Mouse (Mus musculus) thymus, adult 2 months (tissue): ENCODE measurements around the gene Itpr1. TPM values are rescaled to one million over a fixed set of nuclear protein-coding genes. Genes with fewer than 3 reads are reported as not detected.
A peak's percentile ranks its signal among the peaks of the same experiment; 100 is the strongest.

Source experiments
- DNase-seq: peaks from one replicate; pipeline ENCODE4 v3.0.0; 2021
- H3K27ac ChIP-seq: fragments of 200-500 bp; 2 replicates; pipeline ENCODE4 v1.5.1; 2012; ENCODE audit warnings: low read length, control low read depth; ENCODE audit not compliant: control insufficient read depth, insufficient read depth
- H3K27me3 ChIP-seq: fragments of 200-500 bp; 2 replicates; pipeline ENCODE4 v1.6.1; 2012; ENCODE audit warnings: mild to moderate bottlenecking, low read length, moderate library complexity, mixed read lengths; ENCODE audit not compliant: control insufficient read depth, insufficient read depth
- H3K36me3 ChIP-seq: fragments of 200-500 bp; 2 replicates; pipeline ENCODE4 v1.6.1; 2012; ENCODE audit warnings: mild to moderate bottlenecking, low read length, moderate library complexity; ENCODE audit not compliant: control insufficient read depth, insufficient read depth
- H3K4me1 ChIP-seq: fragments of 200-500 bp; replicated peaks from 2 replicates; pipeline ENCODE4 v1.6.1; 2012; ENCODE audit warnings: low read length; ENCODE audit not compliant: control insufficient read depth, insufficient read depth
- H3K4me3 ChIP-seq: fragments of 200-500 bp; 2 replicates; pipeline ENCODE4 v1.5.1; 2012; ENCODE audit warnings: mild to moderate bottlenecking, low read length, control low read depth, moderate library complexity; ENCODE audit not compliant: control insufficient read depth, insufficient read depth
- CTCF ChIP-seq: fragments of 200-500 bp; IDR thresholded peaks from 2 replicates; pipeline ENCODE4 v1.5.1; 2012; ENCODE audit warnings: mild to moderate bottlenecking, control low read depth, low read length, moderate library complexity, borderline replicate concordance; ENCODE audit not compliant: control insufficient read depth, poor library complexity, insufficient read depth; ENCODE audit errors: extremely low read depth
- POLR2A ChIP-seq: fragments of 200-500 bp; IDR thresholded peaks from 2 replicates; pipeline ENCODE4 v1.6.1; 2012; ENCODE audit warnings: mild to moderate bottlenecking, low read length, control low read depth, moderate library complexity; ENCODE audit not compliant: control insufficient read depth, poor library complexity, insufficient read depth; ENCODE audit errors: extremely low read depth
- WGBS: fragments of 180-500 bp; shearing (Covaris S2); methylation state at CpG from one replicate; pipeline ENCODE4 v1.1.7; 2018; 5-methylcytosine and 5-hydroxymethylcytosine counted together
- polyA plus RNA-seq: library from polyadenylated mRNA; depleted of rRNA; stranded (reverse); fragments of >200 nt; gene quantifications from 2 replicates; pipeline ENCODE4 v1.2.3, GENCODE M21; 2012

Gene Itpr1
- polyA plus RNA-seq, 1 experiment = 28.8 TPM

DNA sequence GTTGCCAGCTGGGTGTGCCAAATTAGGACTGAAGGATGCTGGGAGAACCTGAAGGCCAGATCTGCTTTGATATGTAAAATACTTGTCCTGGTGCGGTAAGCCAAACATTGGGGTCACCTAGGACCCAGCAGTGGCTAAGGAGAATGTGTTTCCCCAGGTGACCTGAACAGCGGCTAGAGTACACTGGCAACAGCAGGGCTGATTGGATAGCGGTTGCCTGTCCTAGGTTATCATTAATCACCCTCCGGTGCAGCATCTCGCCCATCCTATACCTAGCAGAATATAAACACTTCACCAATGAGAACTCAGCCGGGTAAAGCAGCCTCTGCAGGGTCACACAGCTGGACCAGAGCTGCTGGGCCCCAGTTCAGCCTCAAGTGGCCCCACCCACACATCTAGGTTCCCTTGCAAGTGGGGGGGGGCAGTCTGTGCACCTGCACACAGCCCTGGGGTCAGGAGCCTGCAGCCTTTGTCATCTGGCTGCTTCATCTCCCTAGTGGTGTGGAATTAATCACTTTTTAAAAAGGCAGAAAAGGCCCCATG lies 318.0 kb downstream of the Itpr1 start:
- Histone ChIP-seq H3K4me1 (peaks cover 48% of the 10 kb centered on the region), H3K27me3 (no peaks in the 10 kb centered on the region)

DNA sequence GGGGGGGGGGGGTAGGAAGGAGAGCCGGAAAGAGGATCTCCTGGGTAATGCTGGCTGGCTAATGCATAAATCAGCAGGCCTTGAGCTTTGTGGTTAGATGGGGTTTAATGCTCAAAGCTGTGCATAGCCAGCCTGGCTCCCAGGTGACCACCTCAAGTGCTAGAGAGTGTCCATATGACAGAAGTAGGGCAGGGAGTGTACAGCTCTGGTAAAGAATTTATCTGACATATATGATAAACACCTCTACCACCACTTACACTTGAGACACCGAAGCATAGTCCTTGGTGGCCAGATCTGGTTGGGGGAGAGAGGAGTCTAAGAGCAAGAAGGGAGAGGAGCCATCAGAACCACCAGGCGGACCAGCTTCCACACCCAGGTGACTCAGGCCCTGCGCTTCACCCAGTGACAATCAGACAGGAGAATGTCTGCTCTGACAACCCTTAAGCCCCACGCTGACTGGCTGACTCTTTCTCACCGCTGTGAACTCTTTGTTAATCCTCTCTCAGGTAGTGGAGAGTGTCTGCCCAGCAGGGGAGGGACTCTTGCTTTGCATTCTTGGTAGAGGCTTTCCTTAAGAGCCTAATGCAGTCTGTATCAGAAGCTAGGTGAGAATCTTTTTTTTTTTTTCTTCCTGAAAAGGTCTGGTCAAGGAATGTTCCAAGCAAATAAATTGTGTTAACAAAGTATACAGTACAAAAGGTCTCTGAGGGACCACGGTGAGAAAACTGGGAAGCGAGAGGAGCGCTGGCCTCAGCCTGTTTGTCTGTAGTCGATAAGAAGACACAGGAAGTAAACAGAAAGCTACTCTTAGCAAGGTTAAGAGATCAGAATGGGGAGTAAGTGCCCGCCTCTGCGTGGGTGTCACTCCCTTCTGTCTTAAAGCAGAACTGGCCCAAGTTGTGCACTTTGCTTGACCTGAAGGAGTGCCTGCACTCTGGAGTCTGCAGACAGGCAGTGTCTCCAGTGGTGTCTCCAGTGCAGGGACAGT lies 318.7 kb downstream of the Itpr1 start:
- Histone ChIP-seq H3K36me3 (no peaks in the 10 kb centered on the region), H3K27me3 (no peaks in the 10 kb centered on the region), H3K4me1 (peaks cover 49% of the 10 kb centered on the region), H3K4me3 (no peak overlapping the region), H3K27ac (no peak overlapping the region; the same call in 1 of the 2 replicates)
- DNase-seq = peak; percentile 40
- TF ChIP-seq POLR2A (no peak), CTCF (no peak)
- WGBS = 53% methylated on average over 12 of the region's 12 CpGs

More for the DNA sequence above, 318.0 kb downstream of the Itpr1 start:
- no peak overlapping the region for H3K4me3 ChIP-seq
- TF ChIP-seq CTCF = no peak
- TF ChIP-seq POLR2A = no peak
- no peaks in the 10 kb centered on the region for H3K36me3 ChIP-seq
- no peak overlapping the region for H3K27ac ChIP-seq
- WGBS = 79% methylated on average over 6 of the region's 6 CpGs
- no peak for DNase-seq

DNA sequence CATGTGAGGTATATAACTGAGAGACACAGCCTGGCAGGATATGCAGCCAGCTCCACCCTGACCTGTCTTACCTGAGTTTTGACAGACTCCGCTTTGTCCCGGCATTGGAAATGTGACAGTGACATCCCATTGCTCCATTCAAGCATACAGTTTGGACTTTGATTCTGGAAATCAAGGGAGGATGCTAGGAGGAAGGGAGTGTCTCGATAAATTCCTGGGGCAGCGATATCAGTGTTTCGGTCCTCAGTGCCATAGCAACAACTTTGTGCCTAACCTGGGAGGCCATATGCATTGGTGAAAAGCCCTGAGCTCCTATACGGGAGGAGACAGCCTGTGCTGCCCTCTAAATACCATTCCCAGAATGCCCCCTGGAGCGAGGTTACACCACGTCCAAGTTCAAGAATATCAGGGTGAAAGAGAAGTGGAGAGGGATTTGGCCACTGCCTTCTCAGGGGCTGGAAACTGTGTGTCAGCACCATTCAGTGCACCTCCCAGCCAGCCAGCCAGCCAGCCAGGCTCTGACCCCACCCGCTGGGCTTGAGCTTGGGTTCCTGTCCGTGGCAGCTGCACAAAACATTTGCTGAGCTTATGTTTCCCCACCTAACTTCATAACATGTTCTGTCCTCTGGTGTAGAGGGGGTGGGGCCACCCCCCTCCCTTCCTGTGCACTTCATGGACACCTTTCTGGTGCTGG lies 319.7 kb downstream of the Itpr1 start:
- Histone ChIP-seq H3K4me1 (peaks cover 56% of the 10 kb centered on the region), H3K4me3 (no peak overlapping the region), H3K27ac (no peak overlapping the region), H3K36me3 (no peaks in the 10 kb centered on the region), H3K27me3 (no peaks in the 10 kb centered on the region)
- no peak for TF ChIP-seq CTCF
- TF ChIP-seq POLR2A = no peak
- peak; percentile 58 for DNase-seq
- WGBS = 90% methylated on average over 10 of the region's 10 CpGs

DNA sequence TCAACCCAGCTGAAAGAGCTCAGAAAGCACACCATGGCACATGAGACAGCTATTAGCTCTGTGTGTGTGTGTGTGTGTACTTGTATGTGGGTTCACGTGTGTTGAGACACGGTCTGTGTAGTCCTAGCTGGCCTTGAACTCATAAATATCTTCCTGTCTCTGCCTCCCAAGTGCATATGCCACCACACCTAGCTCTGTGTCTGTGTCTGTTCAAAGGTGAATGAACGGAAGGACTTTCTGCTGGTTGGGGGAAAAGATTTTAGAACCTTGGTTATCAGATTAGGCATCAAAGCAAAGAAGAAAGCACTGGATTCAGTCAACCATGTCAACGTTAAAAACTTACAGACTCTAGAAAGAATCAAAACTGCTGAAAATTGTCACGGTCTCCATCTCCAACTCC lies 321.2 kb downstream of the Itpr1 start:
- Histone ChIP-seq H3K27ac (no peak overlapping the region), H3K36me3 (no peaks in the 10 kb centered on the region), H3K27me3 (no peaks in the 10 kb centered on the region), H3K4me3 (no peak overlapping the region), H3K4me1 (peaks cover 53% of the 10 kb centered on the region)
- TF ChIP-seq CTCF = no peak
- no peak for TF ChIP-seq POLR2A
- DNase-seq = no peak
- WGBS = 33% methylated on average over 5 of the region's 5 CpGs

DNA sequence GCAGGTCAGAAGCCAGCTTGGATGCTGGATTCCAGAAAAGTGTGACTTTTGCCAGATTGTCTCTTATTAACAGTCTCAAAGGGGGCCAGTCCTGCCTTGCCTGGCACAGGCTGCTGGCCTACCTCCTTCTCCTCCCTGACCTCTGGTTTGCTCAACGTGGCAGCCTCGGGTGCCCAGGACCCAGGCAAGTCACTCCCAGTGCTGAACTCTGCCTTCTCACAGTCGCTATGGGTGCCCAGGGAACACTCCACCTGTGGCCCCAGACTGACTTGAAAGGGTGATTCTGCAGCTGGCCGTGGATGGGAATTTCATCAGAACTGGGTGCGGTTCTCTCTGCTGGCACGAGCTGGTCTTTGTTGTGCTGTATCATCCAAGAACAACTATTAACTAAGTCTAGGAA lies 321.7 kb downstream of the Itpr1 start:
- H3K27ac ChIP-seq = no peak overlapping the region
- H3K27me3 ChIP-seq = no peaks in the 10 kb centered on the region
- 67% methylated on average over 6 of the region's 6 CpGs for WGBS
- TF ChIP-seq CTCF (no peak), POLR2A (no peak)
- no peak for DNase-seq
- no peaks in the 10 kb centered on the region for H3K36me3 ChIP-seq
- H3K4me3 ChIP-seq = no peak overlapping the region
- peaks cover 53% of the 10 kb centered on the region for H3K4me1 ChIP-seq

DNA sequence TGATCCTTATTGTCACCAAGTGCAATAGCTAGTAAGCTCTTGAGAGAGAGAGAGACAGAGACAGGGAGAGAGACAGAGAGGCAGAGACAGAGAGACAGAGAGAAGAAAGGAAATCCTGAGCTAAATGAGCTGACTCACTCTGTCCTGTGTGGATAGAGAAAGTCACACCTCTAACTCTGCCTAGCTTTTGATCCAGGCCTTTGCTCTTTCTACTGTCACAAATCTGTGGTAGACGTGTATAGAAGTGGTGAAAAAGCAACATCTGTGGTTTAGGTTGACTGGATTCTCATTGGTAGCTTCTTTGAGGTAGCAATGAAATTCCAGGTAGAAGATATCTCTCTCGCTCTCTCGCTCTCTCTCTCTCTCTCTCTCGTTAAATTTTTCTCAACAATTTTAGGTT lies 322.4 kb downstream of the Itpr1 start:
- Histone ChIP-seq H3K27me3 (no peaks in the 10 kb centered on the region), H3K4me3 (no peak overlapping the region), H3K36me3 (no peaks in the 10 kb centered on the region), H3K4me1 (peaks cover 53% of the 10 kb centered on the region), H3K27ac (no peak overlapping the region)
- DNase-seq = no peak
- WGBS = 32% methylated on average over 4 of the region's 4 CpGs
- TF ChIP-seq CTCF = no peak
- TF ChIP-seq POLR2A = no peak
